Mouse (Mus musculus) forebrain, embryonic 14.5 days (tissue): ENCODE results near the gene Csrnp3. TPM values are rescaled to one million over a fixed set of nuclear protein-coding genes. Genes with fewer than 3 reads are reported as not detected.

Experiments
- ATAC-seq: fragments of 200-750 bp; cut with Nextera tagmentation; 2 replicates; pipeline ENCODE4 v1.8.0; 2017; ENCODE audit warnings: mild to moderate bottlenecking, moderate library complexity
- DNase-seq: peaks from one replicate; pipeline ENCODE4 v3.0.0-alpha.2; 2015; ENCODE audit warnings: low spot score
- H3K27ac ChIP-seq: fragments of 300-500 bp; sonication (generic); 2 replicates; pipeline ENCODE4 v1.5.1; 2014; ENCODE audit warnings: low read depth, mild to moderate bottlenecking, control low read depth, low read length, moderate library complexity
- H3K27me3 ChIP-seq: fragments of 300-500 bp; sonication (generic); replicated peaks from 2 replicates; pipeline ENCODE4 v1.6.1; 2014; ENCODE audit warnings: low read length, control low read depth, mixed read lengths; ENCODE audit not compliant: control insufficient read depth, insufficient read depth
- H3K36me3 ChIP-seq: fragments of 300-500 bp; sonication (generic); 2 replicates; pipeline ENCODE4 v1.6.1; 2014; ENCODE audit warnings: low read length, control low read depth; ENCODE audit not compliant: control insufficient read depth, insufficient read depth
- H3K4me1 ChIP-seq: fragments of 300-500 bp; sonication (generic); 2 replicates; pipeline ENCODE4 v1.6.1; 2014; ENCODE audit warnings: antibody characterized with exemption, low read length, control low read depth; ENCODE audit not compliant: control insufficient read depth, insufficient read depth
- H3K4me2 ChIP-seq: fragments of 300-500 bp; sonication (generic); 2 replicates; pipeline ENCODE4 v1.6.1; 2014; ENCODE audit warnings: mild to moderate bottlenecking, control low read depth, low read length
- H3K4me3 ChIP-seq: fragments of 300-500 bp; sonication (generic); 2 replicates; pipeline ENCODE4 v1.5.1; 2014; ENCODE audit warnings: low read depth, low read length, control low read depth
- H3K9ac ChIP-seq: fragments of 300-500 bp; sonication (generic); 2 replicates; pipeline ENCODE4 v1.6.1; 2014; ENCODE audit warnings: mild to moderate bottlenecking, low read length, control low read depth, moderate library complexity
- H3K9me3 ChIP-seq: fragments of 300-500 bp; sonication (generic); replicated peaks from 2 replicates; pipeline ENCODE4 v1.6.1; 2016; ENCODE audit warnings: low read length, control low read depth, mixed read lengths; ENCODE audit not compliant: control insufficient read depth
- WGBS: fragments of 180-500 bp; shearing (Covaris S2); extraction: QIAGEN DNeasy Blood & Tissue Kit; methylation state at CpG from one replicate; pipeline ENCODE4 v1.1.7; 2014; 5-methylcytosine and 5-hydroxymethylcytosine counted together
- polyA plus RNA-seq: library from polyadenylated mRNA; unstranded; fragments of >200 nt; fragmentation: Nextera tagmentation; extraction: Ambion mirVana; gene quantifications from 2 replicates; pipeline ENCODE4 v1.2.1, GENCODE M21; 2014

The Csrnp3 gene
- polyA plus RNA-seq, 1 experiment from 2014 or later: 33.0 TPM

- Histone ChIP-seq H3K36me3 (no peaks in the 10 kb centered on the region), H3K27me3 (no peaks in the 10 kb centered on the region), H3K4me1 (peaks cover 34% of the 10 kb centered on the region), H3K27ac (peak overlapping the region; percentile 85), H3K9ac (no peak overlapping the region), H3K4me2 (peak overlapping the region; percentile 21), H3K9me3 (no peaks in the 10 kb centered on the region), H3K4me3 (no peak overlapping the region)
- ATAC-seq (peak; percentile 96), DNase-seq (peak; percentile 94)
- 22% methylated on average over 13 of the region's 13 CpGs for WGBS
Observed at GRCm38 (mm10) chr2:65994886-65995468, 149.4 kb downstream of the Csrnp3 start.

DNA sequence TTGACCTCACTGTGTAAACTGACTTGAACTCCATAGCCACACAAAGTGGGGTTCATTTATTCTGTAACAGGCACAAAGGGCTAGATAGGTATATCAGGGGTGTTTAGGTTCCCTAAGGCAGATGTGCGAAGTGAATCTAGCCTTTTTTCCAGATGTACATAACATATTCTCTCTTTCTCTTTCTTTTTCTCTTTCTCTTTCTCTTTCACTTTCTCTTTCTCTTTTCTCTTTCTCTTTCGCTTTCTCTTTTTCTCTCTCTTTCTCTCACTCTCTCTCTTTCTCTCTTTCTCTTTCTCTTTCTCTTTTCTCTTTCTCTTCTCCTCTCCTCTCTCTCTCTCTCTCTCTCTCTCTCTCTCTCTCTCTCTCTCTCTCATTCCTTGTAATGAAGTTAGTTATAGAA lies 153.2 kb downstream of the Csrnp3 start:
- Histone ChIP-seq H3K9me3 (no peaks in the 10 kb centered on the region), H3K27me3 (no peaks in the 10 kb centered on the region), H3K36me3 (peaks cover 5% of the 10 kb centered on the region; the same call in 1 of the 2 replicates), H3K4me3 (no peak overlapping the region), H3K4me2 (no peak overlapping the region), H3K4me1 (peaks cover 15% of the 10 kb centered on the region), H3K9ac (no peak overlapping the region), H3K27ac (no peak overlapping the region)
- 92% methylated on average over 2 of the region's 2 CpGs for WGBS
- no peak for DNase-seq
- no peak for ATAC-seq

DNA sequence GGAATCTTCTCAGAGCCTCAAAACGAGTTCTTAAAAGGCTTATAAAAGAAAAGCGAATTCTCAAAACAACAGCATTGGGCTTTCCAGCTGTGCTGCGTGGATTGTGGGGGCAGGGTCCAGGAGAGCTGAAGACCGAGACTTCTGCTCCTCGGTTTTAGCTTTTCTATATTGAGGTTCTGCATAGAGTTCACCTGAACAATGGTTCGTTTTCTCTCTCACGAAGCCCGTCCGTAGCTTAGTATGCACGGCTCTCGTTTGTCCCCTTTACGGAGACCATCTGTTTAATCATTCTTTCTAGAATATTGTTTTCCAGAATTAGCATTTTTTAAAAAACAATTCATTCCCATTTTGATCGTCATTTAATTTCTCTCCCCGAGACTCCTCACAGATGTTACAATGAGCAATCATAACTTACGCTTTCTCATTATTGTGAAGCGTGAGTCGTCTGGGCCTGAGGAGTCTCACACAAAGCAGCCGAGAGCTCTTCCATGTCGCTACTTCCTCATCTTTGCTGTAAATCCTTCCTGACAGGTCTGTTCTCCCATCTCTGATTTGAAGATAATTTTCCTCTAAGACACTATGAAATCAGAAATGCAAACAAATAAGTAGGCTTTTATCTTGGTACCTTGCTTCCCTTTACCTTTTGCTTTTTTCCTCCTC lies 163.6 kb downstream of the Csrnp3 start:
- Histone ChIP-seq H3K4me1 (no peaks in the 10 kb centered on the region), H3K9me3 (no peaks in the 10 kb centered on the region), H3K36me3 (no peaks in the 10 kb centered on the region), H3K9ac (no peak overlapping the region), H3K4me2 (no peak overlapping the region), H3K27ac (0 out of 2 replicates have a peak overlapping the region, but pooled peaks have one; percentile 22), H3K27me3 (no peaks in the 10 kb centered on the region), H3K4me3 (no peak overlapping the region)
- DNase-seq (peak; percentile 42), ATAC-seq (peak; percentile 60; the same call in 1 of the 2 replicates)
- WGBS: 54% methylated on average over 19 of the region's 19 CpGs

- no peak overlapping the region for H3K9ac ChIP-seq
- H3K27me3 ChIP-seq: no peaks in the 10 kb centered on the region
- no peaks in the 10 kb centered on the region for H3K4me1 ChIP-seq
- no peak for ATAC-seq
- no peak overlapping the region for H3K4me2 ChIP-seq
- no peaks in the 10 kb centered on the region for H3K36me3 ChIP-seq
- no peak overlapping the region for H3K27ac ChIP-seq
- no peak overlapping the region for H3K4me3 ChIP-seq
- DNase-seq: no peak
- H3K9me3 ChIP-seq: no peaks in the 10 kb centered on the region
- 78% methylated on average over 2 of the region's 2 CpGs for WGBS
Observed at GRCm38 (mm10) chr2:66009677-66010076, 164.1 kb downstream of the Csrnp3 start.

- 91% methylated on average over 9 of the region's 9 CpGs for WGBS
- no peak overlapping the region for H3K9ac ChIP-seq
- H3K9me3 ChIP-seq: no peaks in the 10 kb centered on the region
- no peaks in the 10 kb centered on the region for H3K4me1 ChIP-seq
- H3K36me3 ChIP-seq: peaks cover 34% of the 10 kb centered on the region
- ATAC-seq (no peak), DNase-seq (no peak)
- no peak overlapping the region for H3K4me3 ChIP-seq
- no peak overlapping the region for H3K27ac ChIP-seq
- no peak overlapping the region for H3K4me2 ChIP-seq
- no peaks in the 10 kb centered on the region for H3K27me3 ChIP-seq
Observed at GRCm38 (mm10) chr2:66018711-66019110, 173.1 kb downstream of the Csrnp3 start.

DNA sequence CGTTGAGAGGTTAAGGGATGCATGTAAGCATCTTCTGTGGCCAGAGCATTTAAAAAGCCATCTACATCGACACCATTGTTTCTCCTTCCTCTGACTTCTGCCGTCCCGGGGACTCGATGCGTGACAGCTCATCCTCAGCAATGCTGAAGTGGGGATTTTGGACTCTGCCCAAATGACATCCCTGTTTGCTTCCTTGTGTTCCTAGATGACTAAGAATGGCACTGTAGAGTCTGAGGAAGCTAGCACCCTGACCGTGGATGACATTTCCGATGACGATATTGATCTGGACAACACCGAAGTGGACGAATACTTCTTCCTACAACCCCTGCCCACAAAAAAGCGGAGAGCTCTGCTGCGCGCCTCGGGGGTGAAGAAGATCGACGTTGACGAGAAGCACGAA lies 173.7 kb downstream of the Csrnp3 start:
- no peak overlapping the region for H3K9ac ChIP-seq
- 96% methylated on average over 19 of the region's 19 CpGs for WGBS
- H3K27ac ChIP-seq: no peak overlapping the region
- H3K36me3 ChIP-seq: peaks cover 34% of the 10 kb centered on the region
- H3K27me3 ChIP-seq: no peaks in the 10 kb centered on the region
- H3K4me2 ChIP-seq: no peak overlapping the region
- DNase-seq (no peak), ATAC-seq (no peak)
- no peaks in the 10 kb centered on the region for H3K4me1 ChIP-seq
- no peaks in the 10 kb centered on the region for H3K9me3 ChIP-seq
- H3K4me3 ChIP-seq: no peak overlapping the region

- peaks cover 36% of the 10 kb centered on the region for H3K36me3 ChIP-seq
- H3K4me1 ChIP-seq: no peaks in the 10 kb centered on the region
- no peaks in the 10 kb centered on the region for H3K9me3 ChIP-seq
- no peak overlapping the region for H3K27ac ChIP-seq
- H3K27me3 ChIP-seq: no peaks in the 10 kb centered on the region
- WGBS: 90% methylated on average over 9 of the region's 9 CpGs
- H3K9ac ChIP-seq: no peak overlapping the region
- no peak overlapping the region for H3K4me3 ChIP-seq
- ATAC-seq (no peak), DNase-seq (no peak)
- no peak overlapping the region for H3K4me2 ChIP-seq
Observed at GRCm38 (mm10) chr2:66023419-66023818, 177.9 kb downstream of the Csrnp3 start.

- H3K4me1 ChIP-seq: peaks cover 5% of the 10 kb centered on the region
- H3K27me3 ChIP-seq: no peaks in the 10 kb centered on the region
- no peak overlapping the region for H3K9ac ChIP-seq
- WGBS: 65% methylated on average over 6 of the region's 6 CpGs
- DNase-seq (no peak), ATAC-seq (no peak)
- peaks cover 30% of the 10 kb centered on the region for H3K36me3 ChIP-seq
- no peaks in the 10 kb centered on the region for H3K9me3 ChIP-seq
- H3K4me3 ChIP-seq: no peak overlapping the region
- H3K27ac ChIP-seq: no peak overlapping the region
- H3K4me2 ChIP-seq: no peak overlapping the region
Observed at GRCm38 (mm10) chr2:66024837-66025236, 179.3 kb downstream of the Csrnp3 start.

- DNase-seq (peak; percentile 72), ATAC-seq (peak; percentile 76)
- H3K4me2 ChIP-seq: no peak overlapping the region
- H3K27me3 ChIP-seq: no peaks in the 10 kb centered on the region
- H3K4me3 ChIP-seq: no peak overlapping the region
- peaks cover 5% of the 10 kb centered on the region for H3K4me1 ChIP-seq
- no peaks in the 10 kb centered on the region for H3K9me3 ChIP-seq
- H3K27ac ChIP-seq: no peak overlapping the region
- no peak overlapping the region for H3K9ac ChIP-seq
- peaks cover 2% of the 10 kb centered on the region; the same call in 1 of the 2 replicates for H3K36me3 ChIP-seq
- 2% methylated on average over 5 of the region's 5 CpGs for WGBS
Observed at GRCm38 (mm10) chr2:66028812-66029211, 183.2 kb downstream of the Csrnp3 start.
